Mouse (Mus musculus): ENCODE measurements around the gene Ccr9.

The Ccr9 gene

DNA sequence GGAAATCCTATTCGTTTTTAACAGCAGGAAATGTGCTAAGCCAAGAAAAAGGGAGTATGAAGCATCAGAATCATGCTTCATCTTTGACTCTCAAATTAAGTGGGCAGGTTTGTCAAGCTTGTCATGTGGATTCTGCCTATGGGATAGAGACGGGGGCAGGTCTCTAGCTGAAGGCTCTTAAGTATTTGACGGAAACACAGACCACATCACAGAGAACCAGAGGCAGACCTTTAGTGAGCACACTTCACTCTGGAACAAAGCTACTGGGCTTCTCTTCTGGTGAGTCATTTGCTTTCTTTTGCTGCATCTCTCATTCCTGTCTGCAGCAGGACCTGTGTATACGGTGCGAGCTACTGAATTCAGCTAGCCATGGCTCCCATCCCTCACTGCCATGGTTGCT is 128.0 kb downstream of the Ccr9 start, which contains the start of gene Cxcr6:
Gene Cxcr6, plus strand, starts transcription at position 209 of the 400 bp plus-strand sequence.
- no peak for DNase-seq

DNA sequence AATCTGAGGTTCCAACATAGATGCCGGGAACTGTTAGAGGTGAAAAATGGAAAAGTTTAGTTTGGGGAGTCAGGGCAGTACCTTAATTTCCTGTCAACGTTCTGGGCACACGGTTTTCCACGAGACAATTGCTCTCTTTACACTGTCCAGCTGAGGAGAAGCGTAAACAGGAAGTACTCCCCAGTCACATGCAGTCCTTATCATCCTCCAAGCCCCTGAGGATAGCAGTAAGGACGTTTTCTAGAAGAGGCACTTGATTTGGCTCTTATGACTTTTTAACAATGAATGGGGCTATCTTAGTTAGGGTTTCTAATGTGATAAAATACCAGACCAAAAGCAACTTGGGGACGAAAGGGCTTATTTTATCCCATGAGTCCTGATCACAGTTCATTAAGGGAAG is 130.3 kb downstream of the Ccr9 start:
- no peak for DNase-seq

DNA sequence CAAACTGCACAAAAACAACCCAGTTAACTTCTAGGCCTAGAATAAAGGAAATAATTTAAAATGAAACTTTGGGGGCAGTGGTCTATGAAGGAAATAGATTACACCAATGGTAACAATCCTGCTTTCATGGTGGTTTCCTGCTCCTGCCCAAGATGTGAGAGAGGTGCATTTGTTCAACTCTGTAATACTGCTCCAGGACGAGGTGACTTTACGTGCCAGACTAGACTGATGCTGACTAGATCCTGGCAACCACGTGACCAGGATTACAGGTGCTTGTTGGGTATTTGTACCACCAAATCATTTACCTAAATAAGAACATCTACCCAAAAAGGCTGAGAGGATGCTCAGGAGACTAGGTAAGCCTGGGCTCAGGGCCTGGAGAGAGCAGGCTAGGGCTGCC is 133.6 kb downstream of the Ccr9 start:
- no peak for DNase-seq

DNA sequence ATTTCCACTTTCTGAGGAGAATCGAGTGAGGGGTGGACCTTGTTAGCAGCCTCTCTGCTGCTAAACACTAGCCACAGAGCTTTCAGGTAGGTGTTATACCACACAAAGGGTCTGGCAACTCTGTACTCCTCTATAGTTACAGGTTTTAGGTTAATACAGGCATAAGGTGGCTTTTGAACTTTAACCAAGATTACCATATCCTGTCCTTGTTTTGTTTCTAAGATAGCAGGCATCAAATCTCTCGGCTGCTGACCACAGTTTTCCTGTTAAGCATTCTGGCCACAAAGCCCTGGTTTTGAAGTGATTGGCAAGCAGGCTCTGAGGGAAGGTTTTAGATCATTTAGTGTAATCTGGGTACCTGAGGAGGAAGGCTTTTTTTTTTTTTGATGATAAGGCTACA is 136.1 kb downstream of the Ccr9 start:
- no peak for DNase-seq

DNA sequence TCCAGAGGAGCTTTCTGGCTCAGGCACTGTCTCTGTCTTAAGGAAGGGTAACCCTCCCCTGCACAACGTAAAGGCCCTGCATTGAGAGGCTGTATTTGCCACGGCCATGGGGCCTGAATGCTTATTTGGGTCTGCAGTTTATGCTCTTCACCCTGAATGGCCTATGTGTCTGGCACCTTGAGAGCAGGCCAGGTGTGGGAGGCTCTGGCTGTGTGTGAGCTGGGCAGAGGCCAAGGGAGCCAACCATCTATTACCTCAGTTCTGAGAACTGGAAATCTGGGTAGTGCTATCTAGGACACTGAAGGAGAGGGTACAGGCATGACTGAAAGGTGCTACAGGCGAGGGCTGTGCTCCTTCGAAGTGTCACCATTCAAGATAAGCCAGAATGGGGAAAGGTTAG is 136.6 kb downstream of the Ccr9 start:
- DNase-seq: no peak

DNA sequence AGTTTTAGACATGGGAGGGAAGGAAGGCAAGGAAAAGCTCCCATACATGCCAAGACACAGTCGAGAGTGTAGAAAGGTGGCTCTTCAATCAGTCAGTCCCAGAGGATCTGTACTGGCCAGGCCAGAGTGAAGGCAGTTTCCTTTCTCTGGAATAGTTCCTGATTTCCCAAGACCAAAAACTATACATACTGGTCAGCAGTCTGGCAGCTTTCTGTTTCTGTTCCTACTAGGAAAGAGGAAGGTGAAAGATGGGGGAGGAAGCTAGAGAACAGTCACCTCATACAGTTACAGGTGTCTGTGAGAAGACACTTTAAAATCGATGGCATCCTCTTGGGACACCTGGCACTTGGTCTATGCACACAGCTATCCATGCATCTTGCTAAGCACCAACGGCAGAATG is 137.2 kb downstream of the Ccr9 start:
- no peak for DNase-seq

DNA sequence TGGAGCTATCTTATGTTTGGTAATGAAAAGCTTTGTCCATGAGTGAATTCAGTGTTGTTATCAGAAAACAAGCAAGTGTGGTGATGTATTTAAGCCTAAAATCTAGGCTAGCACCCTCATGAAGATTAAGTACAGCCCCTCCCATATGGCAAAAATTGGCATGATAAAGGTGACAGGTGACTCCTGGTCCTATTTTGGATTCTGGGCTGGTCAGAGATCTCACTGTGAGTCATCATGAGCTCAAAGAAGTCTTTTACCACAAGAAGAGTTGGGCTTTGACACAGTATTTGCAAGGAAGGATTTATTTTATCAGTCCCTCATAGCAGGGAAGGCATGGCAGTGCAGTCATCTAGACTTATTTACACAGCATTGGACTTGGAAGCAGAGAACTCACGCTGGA is 137.8 kb downstream of the Ccr9 start:
- no peak for DNase-seq

DNA sequence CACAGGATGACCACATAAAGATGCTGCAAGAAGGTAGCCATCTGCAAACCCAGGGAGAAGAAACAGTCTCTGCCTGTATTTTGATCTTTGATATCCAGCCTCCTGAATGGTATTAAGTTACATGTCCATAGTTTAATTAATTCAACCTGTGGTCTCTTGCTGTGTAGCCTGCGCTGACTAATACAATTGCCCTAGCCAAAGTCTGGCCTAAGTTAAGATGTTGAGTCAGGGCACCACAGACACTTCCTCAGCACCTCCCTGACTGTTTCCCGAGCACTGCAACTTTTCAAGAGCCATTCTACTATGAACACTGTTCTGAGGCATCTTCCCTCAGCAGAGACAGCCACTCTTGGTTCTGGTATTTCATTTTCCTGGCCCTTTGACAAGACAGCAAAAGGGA is 140.4 kb downstream of the Ccr9 start:
- no peak for DNase-seq

DNA sequence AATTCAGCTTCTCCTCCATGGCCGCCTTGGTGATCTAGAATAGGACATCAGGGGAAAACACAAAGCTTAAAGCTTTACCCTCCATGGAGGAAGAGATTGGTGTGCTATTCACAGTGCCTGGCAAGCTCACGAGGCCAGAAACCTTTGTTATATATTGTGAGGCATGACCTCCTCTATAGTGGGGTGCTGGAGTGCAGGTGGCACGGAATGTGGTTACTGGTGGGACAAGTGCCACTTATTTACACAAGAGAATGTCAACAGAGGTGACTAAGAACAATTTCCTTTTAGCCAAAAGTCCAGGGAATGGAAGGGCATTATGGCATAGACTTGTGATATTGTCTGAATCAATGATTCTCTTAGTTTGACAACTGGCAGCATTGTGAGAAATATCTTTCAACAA is 148.4 kb downstream of the Ccr9 start:
- DNase-seq: no peak

DNA sequence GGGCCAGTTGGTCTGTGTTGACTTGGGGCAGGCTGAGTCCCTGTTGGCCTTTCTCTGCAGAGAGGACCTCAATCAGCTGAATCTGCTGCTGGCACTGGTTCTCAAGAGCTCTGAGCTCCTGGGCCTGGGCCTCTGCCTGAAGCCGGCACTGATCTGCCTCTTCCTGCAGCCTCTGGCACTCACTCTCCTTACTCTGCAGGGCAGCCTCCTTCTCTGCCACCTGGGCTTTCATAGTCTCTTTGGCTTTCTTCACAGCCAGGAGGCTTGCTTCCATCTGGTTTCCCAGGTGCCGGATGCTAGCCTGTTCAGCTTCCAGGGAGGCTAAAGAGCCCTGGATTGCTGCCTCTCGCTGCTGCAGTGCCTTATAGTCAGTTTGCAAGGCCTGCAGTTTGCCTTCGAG is 150.7 kb downstream of the Ccr9 start:
- DNase-seq: no peak

Measured in lung, postnatal 4 days (tissue).